Mouse (Mus musculus) monocyte, adult 5-6 weeks (primary cell): ENCODE data around the gene Esrra. TPM values are rescaled to one million over a fixed set of nuclear protein-coding genes. Genes with fewer than 3 reads are reported as not detected.
A peak's percentile ranks its signal among the peaks of the same experiment; 100 is the strongest.
"Not testable (repeated sequence)": the region's sequence is repeated elsewhere in the genome, so short reads cannot be mapped to it uniquely, and the experiment has no call there.

Source experiments
- ATAC-seq: fragments of 153-309, 156-312 bp; replicated peaks from 2 replicates; pipeline ENCODE4 v1.8.0; 2017; ENCODE audit warnings: mild to moderate bottlenecking; ENCODE audit not compliant: low TSS enrichment, insufficient number of reproducible peaks, severe bottlenecking, poor library complexity, low FRiP score
- total RNA-seq: library from RNA; stranded (forward); fragments of 200-1000, 200-491, 200-594 nt; gene quantifications from 3 replicates; pipeline ENCODE4 v1.2.3, GENCODE M21; 2017

Esrra gene
- total RNA-seq, 1 experiment from 2014 or later: 46.8 TPM

GRCm38 (mm10) chr19:6909021-6909420, 12.6 kb downstream of the Esrra start:
- ATAC-seq: no peak

- ATAC-seq: no peak
These were observed 13.6 kb downstream of the Esrra start for GRCm38 (mm10) chr19:6907811-6908540.

- ATAC-seq: no peak
These were observed 14.5 kb downstream of the Esrra start for GRCm38 (mm10) chr19:6907094-6907493.

GRCm38 (mm10) chr19:6906199-6906598, 15.4 kb downstream of the Esrra start:
- ATAC-seq: no peak

GRCm38 (mm10) chr19:6905498-6906159, 16.0 kb downstream of the Esrra start:
- ATAC-seq: no peak

- no peak for ATAC-seq
These were observed 16.8 kb downstream of the Esrra start for GRCm38 (mm10) chr19:6904846-6905245.

- no peak for ATAC-seq
These were observed 18.6 kb downstream of the Esrra start for GRCm38 (mm10) chr19:6903031-6903430.

GRCm38 (mm10) chr19:6899641-6900040, 22.0 kb downstream of the Esrra start:
- no peak for ATAC-seq

- not testable (repeated sequence) for ATAC-seq
These were observed 25.9 kb downstream of the Esrra start for GRCm38 (mm10) chr19:6895608-6896305.

- no peak for ATAC-seq
These were observed 27.7 kb downstream of the Esrra start for GRCm38 (mm10) chr19:6893731-6894451.

GRCm38 (mm10) chr19:6892512-6892911, 29.1 kb downstream of the Esrra start:
- no peak for ATAC-seq

- no peak for ATAC-seq
These were observed 43.6 kb downstream of the Esrra start for GRCm38 (mm10) chr19:6877965-6878364.

GRCm38 (mm10) chr19:6876799-6877198, 44.8 kb downstream of the Esrra start:
- ATAC-seq: no peak

- no peak for ATAC-seq
These were observed 45.8 kb downstream of the Esrra start for GRCm38 (mm10) chr19:6875834-6876233.

- ATAC-seq: no peak
These were observed 47.4 kb downstream of the Esrra start for GRCm38 (mm10) chr19:6874257-6874656.

GRCm38 (mm10) chr19:6872701-6873100, 48.9 kb downstream of the Esrra start:
- ATAC-seq: no peak

GRCm38 (mm10) chr19:6871574-6872271, 49.9 kb downstream of the Esrra start:
- ATAC-seq: peak; percentile 69

GRCm38 (mm10) chr19:6869355-6869754, 52.3 kb downstream of the Esrra start:
- peak; percentile 98 for ATAC-seq

- ATAC-seq: no peak
These were observed 60.2 kb downstream of the Esrra start for GRCm38 (mm10) chr19:6861451-6861850.
